Mouse (Mus musculus) activated CD4-positive, CD25-positive, alpha-beta regulatory T cell, adult 4 months (primary cell): ENCODE measurements around the gene Gpx7. TPM values are rescaled to one million over a fixed set of nuclear protein-coding genes. Genes with fewer than 3 reads are reported as not detected.
"Not testable (repeated sequence)": the region's sequence is repeated elsewhere in the genome, so short reads cannot be mapped to it uniquely, and the experiment has no call there.

Experiments used
- ATAC-seq: one replicate; pipeline ENCODE4 v1.8.0; 2017
- polyA plus RNA-seq, 2 experiments: library from polyadenylated mRNA; unstranded; fragments of 100-300 nt; shearing (Covaris generic); gene quantifications; one replicate each; pipeline ENCODE4 v1.2.1; 2017

Gpx7 gene
- polyA plus RNA-seq, 2 experiments from 2014 or later, result 1.7 to 4.3 TPM

GRCm38 (mm10) chr4:108388741-108389140 lies 18.0 kb downstream of the Gpx7 start:
- ATAC-seq, result no peak

- no peak for ATAC-seq
Measured at GRCm38 (mm10) chr4:108387681-108388253, 19.0 kb downstream of the Gpx7 start.

GRCm38 (mm10) chr4:108387106-108387505 lies 19.7 kb downstream of the Gpx7 start:
- no peak for ATAC-seq

GRCm38 (mm10) chr4:108386087-108386486 lies 20.7 kb downstream of the Gpx7 start:
- no peak for ATAC-seq

- no peak for ATAC-seq
Measured at GRCm38 (mm10) chr4:108383183-108383714, 23.5 kb downstream of the Gpx7 start, which contains the start of gene Shisal2a. Shisal2a (minus strand) TSS chr4:108383349.

- ATAC-seq, result no peak
Measured at GRCm38 (mm10) chr4:108380146-108380545, 26.6 kb downstream of the Gpx7 start.

- ATAC-seq, result no peak
Measured at GRCm38 (mm10) chr4:108379476-108379875, 27.3 kb downstream of the Gpx7 start.

- no peak for ATAC-seq
Measured at GRCm38 (mm10) chr4:108372166-108372565, 34.6 kb downstream of the Gpx7 start.

- no peak for ATAC-seq
Measured at GRCm38 (mm10) chr4:108371421-108371820, 35.3 kb downstream of the Gpx7 start.

GRCm38 (mm10) chr4:108370409-108370808 lies 36.4 kb downstream of the Gpx7 start:
- no peak for ATAC-seq

- ATAC-seq, result no peak
Measured at GRCm38 (mm10) chr4:108369254-108369653, 37.5 kb downstream of the Gpx7 start.

- no peak for ATAC-seq
Measured at GRCm38 (mm10) chr4:108364111-108364476, 42.7 kb downstream of the Gpx7 start.

GRCm38 (mm10) chr4:108363355-108364110 lies 43.2 kb downstream of the Gpx7 start:
- ATAC-seq, result no peak

- no peak for ATAC-seq
Measured at GRCm38 (mm10) chr4:108362321-108363261, 44.2 kb downstream of the Gpx7 start.

GRCm38 (mm10) chr4:108360136-108361055 lies 46.4 kb downstream of the Gpx7 start:
- no peak for ATAC-seq

GRCm38 (mm10) chr4:108358498-108358897 lies 48.3 kb downstream of the Gpx7 start:
- ATAC-seq, result no peak

- no peak for ATAC-seq
Measured at GRCm38 (mm10) chr4:108357458-108357857, 49.3 kb downstream of the Gpx7 start.

- not testable (repeated sequence) for ATAC-seq
Measured at GRCm38 (mm10) chr4:108353591-108353990, 53.2 kb downstream of the Gpx7 start.

- no peak for ATAC-seq
Measured at GRCm38 (mm10) chr4:108350819-108351218, 55.9 kb downstream of the Gpx7 start.
